ENCODE assay signal across 32 mouse cellular contexts in genomic region chr2:117403425-117404175, GRCm38 (mm10).
A peak's percentile ranks its signal among the peaks of the same experiment; 100 is the strongest.
DNase-seq lines count a peak whose midpoint lies in the region; ATAC-seq and TF ChIP-seq lines count a peak whose summit lies in the region.
"Had no signal": no experiment of that assay in that cellular context is flagged by ENCODE, and none has a peak within 500 bp of the region (broad histone marks: within the 10 kb centered on the region; RNA-seq: fewer than 3 reads in every experiment).

No protein-coding gene starts in this region.

- H3K9ac ChIP-seq in liver, adult 2 months (ENCODE audit: low read depth, low read length) = no peak overlapping the region
- no peak overlapping the region for H3K9ac ChIP-seq in liver, embryonic 12.5 days
- H3K9ac ChIP-seq: embryonic facial prominence, embryonic 15.5 days; forebrain, embryonic 12.5 days; forebrain, postnatal 0 days; hindbrain, embryonic 13.5 days; kidney, embryonic 15.5 days; liver, embryonic 14.5 days; neural tube, embryonic 12.5 days had no signal

- intact Hi-C loops in left cerebral cortex, postnatal 4 days (cut with DNase I) = no loop called here

- H3K4me2 ChIP-seq in liver, embryonic 12.5 days = no peak overlapping the region
- H3K4me2 ChIP-seq: embryonic facial prominence, embryonic 15.5 days; forebrain, embryonic 12.5 days; heart, embryonic 11.5 days; hindbrain, embryonic 13.5 days; kidney, embryonic 15.5 days; midbrain, embryonic 11.5 days; neural tube, embryonic 12.5 days had no signal

- no peak for TF ChIP-seq CTCF in liver, adult 2 months (IDR thresholded peaks at IDR 0.05; ENCODE audit: low read depth, low read length)
- TF ChIP-seq CTCF in bone marrow macrophage, adult 2 months (IDR thresholded peaks at IDR 0.05; ENCODE audit: low read depth, low read length) = no peak

- H3K27me3 ChIP-seq in liver, adult 2 months (ENCODE audit: control insufficient read depth, insufficient read depth, low read length) = no peaks in the 10 kb centered on the region
- H3K27me3 ChIP-seq in liver, embryonic 12.5 days (replicated peaks) = no peaks in the 10 kb centered on the region
- H3K27me3 ChIP-seq: embryonic facial prominence, embryonic 15.5 days; forebrain, embryonic 12.5 days; hindbrain, embryonic 13.5 days; kidney, embryonic 15.5 days; neural tube, embryonic 12.5 days had no signal

- no peak for TF ChIP-seq POLR2A in liver, adult 2 months (IDR thresholded peaks at IDR 0.05; ENCODE audit: extremely low read depth, insufficient read depth, low read length)
- no peak for TF ChIP-seq POLR2A in bone marrow macrophage, adult 2 months (IDR thresholded peaks at IDR 0.05; ENCODE audit: borderline replicate concordance, low read depth, low read length)

- no peak overlapping the region for H3K27ac ChIP-seq in liver, adult 2 months (replicated peaks; ENCODE audit: insufficient read depth, low read depth, low read length)
- no peak overlapping the region for H3K27ac ChIP-seq in liver, embryonic 12.5 days
- peak overlapping the region; percentile 81 for H3K27ac ChIP-seq in bone marrow macrophage, adult 2 months (ENCODE audit: insufficient read depth, low read depth, low read length)
- peak overlapping the region; percentile 66 for H3K27ac ChIP-seq in macrophage
- H3K27ac ChIP-seq: embryonic facial prominence, embryonic 10.5 days; embryonic facial prominence, embryonic 15.5 days; forebrain, embryonic 12.5 days; hindbrain, embryonic 13.5 days; kidney, embryonic 15.5 days; left cerebral cortex, adult 2 months; liver, embryonic 14.5 days; neural tube, embryonic 12.5 days had no signal

- ATAC-seq in liver, embryonic 12.5 days = no peak
- ATAC-seq in activated CD4-positive, CD25-positive, alpha-beta regulatory T cell, adult 4 months = no peak
- ATAC-seq: forebrain, postnatal 0 days; midbrain, embryonic 16.5 days had no signal

- H3K36me3 ChIP-seq in liver, adult 2 months (ENCODE audit: control insufficient read depth, insufficient read depth, low read length) = no peaks in the 10 kb centered on the region
- no peaks in the 10 kb centered on the region for H3K36me3 ChIP-seq in liver, embryonic 12.5 days
- no peaks in the 10 kb centered on the region for H3K36me3 ChIP-seq in macrophage (ENCODE audit: inconsistent target)
- H3K36me3 ChIP-seq: embryonic facial prominence, embryonic 10.5 days; embryonic facial prominence, embryonic 15.5 days; forebrain, embryonic 12.5 days; hindbrain, embryonic 13.5 days; kidney, embryonic 15.5 days; neural tube, embryonic 12.5 days had no signal

- DNase-seq in liver, adult 2 months (ENCODE audit: extremely low read depth, low read depth, low spot score) = peak; percentile 12
- DNase-seq in frontal cortex, postnatal 14 days (ENCODE audit: low spot score in 2 of 2) = no peak
- no peak for DNase-seq in left cerebral cortex, postnatal 4 days
- DNase-seq: adrenal gland, postnatal 10 days; cerebellum, adult 11 months; cerebellum, adult 9-11 months; forebrain, postnatal 0 days; gastrocnemius, postnatal 25 days; heart, adult 18-20 months; heart, postnatal 4 days; kidney, adult 18-20 months; kidney, postnatal 25 days; lung, adult 2 months; lung, postnatal 10 days; right cerebral cortex, adult 18-20 months; spleen, adult 18-20 months had no signal

- no peaks in the 10 kb centered on the region for H3K9me3 ChIP-seq in liver, embryonic 12.5 days (replicated peaks)
- H3K9me3 ChIP-seq: embryonic facial prominence, embryonic 10.5 days; embryonic facial prominence, embryonic 15.5 days; forebrain, embryonic 12.5 days; hindbrain, embryonic 13.5 days; kidney, embryonic 15.5 days; neural tube, embryonic 12.5 days had no signal

- WGBS in liver, adult 2 months = 87% methylated on average over 4 of the region's 4 CpGs
- 72% methylated on average over 4 of the region's 4 CpGs for WGBS in liver, embryonic 12.5 days (ENCODE audit: insufficient replicate concordance)
- 36% methylated on average over 4 of the region's 4 CpGs for WGBS in macrophage (ENCODE audit: missing documents)

- H3K79me2 ChIP-seq in liver, adult 2 months (ENCODE audit: control insufficient read depth, insufficient read depth, low read length) = no peaks in the 10 kb centered on the region
- no peaks in the 10 kb centered on the region for H3K79me2 ChIP-seq in macrophage (ENCODE audit: inconsistent target)

- no peaks in the 10 kb centered on the region for H3K4me1 ChIP-seq in liver, adult 2 months (ENCODE audit: control insufficient read depth, insufficient read depth, low read length)
- no peaks in the 10 kb centered on the region for H3K4me1 ChIP-seq in liver, embryonic 12.5 days
- peaks cover 21% of the 10 kb centered on the region for H3K4me1 ChIP-seq in bone marrow macrophage, adult 2 months (ENCODE audit: control insufficient read depth, insufficient read depth, low read length)
- H3K4me1 ChIP-seq: embryonic facial prominence, embryonic 10.5 days; embryonic facial prominence, embryonic 15.5 days; hindbrain, embryonic 13.5 days; kidney, embryonic 15.5 days; neural tube, embryonic 12.5 days had no signal

- no peak overlapping the region for H3K4me3 ChIP-seq in liver, adult 2 months (ENCODE audit: insufficient read depth, low read depth, low read length)
- H3K4me3 ChIP-seq in liver, embryonic 12.5 days = no peak overlapping the region
- H3K4me3 ChIP-seq in bone marrow macrophage, adult 2 months (ENCODE audit: insufficient read depth, low read length) = no peak overlapping the region
- no peak overlapping the region for H3K4me3 ChIP-seq in macrophage (ENCODE audit: inconsistent target)
- H3K4me3 ChIP-seq: embryonic facial prominence, embryonic 10.5 days; embryonic facial prominence, embryonic 15.5 days; forebrain, embryonic 12.5 days; hindbrain, embryonic 13.5 days; kidney, embryonic 15.5 days; left cerebral cortex, adult 2 months; myocyte; neural tube, embryonic 12.5 days had no signal

Comparison
In these comparisons a context has a peak if more than half of its experiments do, and no peak if none do; other contexts are left out.
1. H3K27ac ChIP-seq: peak in bone marrow macrophage, adult 2 months (single experiment) and macrophage (single experiment); none in liver, adult 2 months (single experiment) and liver, embryonic 12.5 days (single experiment).